Mouse (Mus musculus) MEL (cell line): Measurements from ENCODE around the gene Gtf2h2.

Experiments used
- BHLHE40 ChIP-seq: IDR thresholded peaks from 2 replicates; pipeline ENCODE4 v1.6.1; 2012; ENCODE audit warnings: low read depth, mild to moderate bottlenecking, inconsistent platforms, low read length, improper control_type of control experiment, borderline replicate concordance
- CHD2 ChIP-seq: IDR thresholded peaks from 2 replicates; pipeline ENCODE4 v1.6.1; 2011; ENCODE audit warnings: low read length, improper control_type of control experiment
- CTCF ChIP-seq, 3 experiments: IDR thresholded peaks in 2 of 3; conservative IDR thresholded peaks in 1 of 3; 2 replicates each; pipeline ENCODE4 v1.5.1; 2011 to 2012; ENCODE audit warnings: low read length in 3 of 3, low read depth in 2 of 3, mild to moderate bottlenecking in 2 of 3, improper control_type of control experiment in 1 of 3, inconsistent platforms in 1 of 3, mixed read lengths in 1 of 3, moderate library complexity in 1 of 3; ENCODE audit not compliant: control insufficient read depth in 1 of 3, insufficient read depth in 1 of 3, poor library complexity in 1 of 3, severe bottlenecking in 1 of 3
- EP300 ChIP-seq, 2 experiments: IDR thresholded peaks; 2 replicates each; pipeline ENCODE4 v1.6.1; 2011; ENCODE audit warnings: improper control_type of control experiment in 2 of 2, low read length in 2 of 2, low read depth in 1 of 2, mild to moderate bottlenecking in 1 of 2
- POLR2A ChIP-seq, 2 experiments: IDR thresholded peaks; 2 replicates each; pipeline ENCODE4 v1.6.1; 2011 to 2012; ENCODE audit warnings: low read length in 2 of 2, mild to moderate bottlenecking in 2 of 2, control low read depth in 1 of 2, improper control_type of control experiment in 1 of 2, low read depth in 1 of 2, moderate library complexity in 1 of 2; ENCODE audit not compliant: control insufficient read depth in 1 of 2, insufficient read depth in 1 of 2, poor library complexity in 1 of 2
- USF1 ChIP-seq: IDR thresholded peaks from 2 replicates; pipeline ENCODE4 v1.6.1; 2014; ENCODE audit warnings: low read depth, mild to moderate bottlenecking, inconsistent platforms, low read length, improper control_type of control experiment, moderate library complexity
- ZNF384 ChIP-seq: IDR thresholded peaks from 2 replicates; pipeline ENCODE4 v1.6.1; 2012; ENCODE audit warnings: low read depth, mild to moderate bottlenecking, inconsistent platforms, low read length, improper control_type of control experiment

DNA sequence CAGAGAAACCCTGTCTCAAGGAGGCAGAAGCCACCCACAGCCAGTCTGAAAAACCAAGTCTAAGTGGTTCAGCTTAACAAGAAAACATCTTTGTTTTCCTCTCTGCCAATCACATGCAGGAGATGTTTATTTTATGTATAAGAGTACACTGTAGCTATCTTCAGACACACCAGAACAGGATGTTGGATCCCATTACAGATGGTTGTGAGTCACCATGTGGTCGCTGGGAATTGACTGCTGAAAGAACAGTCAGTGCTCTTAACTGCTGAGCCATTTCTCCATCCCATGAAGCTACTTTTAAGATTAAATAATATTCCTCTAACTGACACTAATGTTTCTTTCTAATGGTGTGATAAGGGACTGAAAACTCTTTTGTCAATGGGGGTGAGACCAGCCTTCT lies 53.7 kb downstream of the Gtf2h2 start:
- no peak for TF ChIP-seq EP300 (IDR thresholded peaks at IDR 0.05; ENCODE audit: low read depth in 1 of 2, low read length in 2 of 2)
- TF ChIP-seq POLR2A (IDR thresholded peaks at IDR 0.05; ENCODE audit: control insufficient read depth in 1 of 2, insufficient read depth in 1 of 2, low read depth in 1 of 2, low read length in 2 of 2, poor library complexity in 1 of 2) = no peak
- TF ChIP-seq USF1 = no peak
- TF ChIP-seq CTCF (IDR thresholded peaks at IDR 0.05 in 2 of 3, conservative IDR thresholded peaks at IDR 0.05 in 1 of 3; ENCODE audit: control insufficient read depth in 1 of 3, insufficient read depth in 1 of 3, low read depth in 2 of 3, low read length in 3 of 3, poor library complexity in 1 of 3, severe bottlenecking in 1 of 3) = no peak
- TF ChIP-seq CHD2 = no peak
- TF ChIP-seq ZNF384 = no peak
- TF ChIP-seq BHLHE40 = no peak
